In the genomic region with DNA sequence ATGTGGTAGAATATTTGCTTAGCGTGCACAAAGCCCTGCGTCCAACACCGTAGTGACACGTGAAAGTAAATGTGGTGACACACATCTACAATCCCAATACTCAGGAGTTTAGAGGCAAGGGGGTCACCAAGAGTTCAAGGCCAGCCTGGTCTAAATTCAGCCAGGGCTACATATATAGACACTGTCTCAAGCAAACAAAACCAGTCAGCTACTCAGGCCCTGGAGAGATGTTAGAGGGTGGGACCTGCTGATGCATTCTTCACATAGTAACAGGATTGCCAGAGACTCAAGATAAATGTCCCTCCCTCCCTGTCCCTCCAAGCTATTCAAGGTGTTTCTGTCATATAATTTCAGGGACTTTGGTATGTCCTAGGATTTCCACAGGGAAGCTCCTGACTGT, we compare ENCODE assay signal across 20 mouse cellular contexts. TPM values are rescaled to one million over a fixed set of nuclear protein-coding genes. Genes with fewer than 3 reads are reported as not detected.
DNase-seq lines count a peak whose midpoint lies in the region.
"Had no signal": no experiment of that assay in that cellular context is flagged by ENCODE, and none has a peak within 500 bp of the region (broad histone marks: within the 10 kb centered on the region; RNA-seq: fewer than 3 reads in every experiment).

No protein-coding gene starts in this region.

- H3K27me3 ChIP-seq in heart, embryonic 10.5 days (ENCODE audit: insufficient read depth, poor library complexity, severe bottlenecking): no peaks in the 10 kb centered on the region; the same call in 1 of the 2 replicates
- H3K27me3 ChIP-seq: CH12.LX; forebrain, embryonic 13.5 days; forebrain, embryonic 15.5 days had no signal

- no peaks in the 10 kb centered on the region for H3K9me3 ChIP-seq in heart, embryonic 10.5 days
- H3K9me3 ChIP-seq: embryonic facial prominence, embryonic 10.5 days; embryonic facial prominence, embryonic 12.5 days; forebrain, embryonic 13.5 days; forebrain, embryonic 15.5 days had no signal

- WGBS in heart, embryonic 10.5 days: 64% methylated on average over 4 of the region's 4 CpGs

- intact Hi-C loops in heart, postnatal 36 days (cut with DNase I): no loop called here

- H3K27ac ChIP-seq in heart, embryonic 10.5 days: peak overlapping the region; percentile 6; the same call in 1 of the 2 replicates
- H3K27ac ChIP-seq: embryonic facial prominence, embryonic 10.5 days; embryonic facial prominence, embryonic 12.5 days; forebrain, embryonic 13.5 days; forebrain, embryonic 15.5 days had no signal

- DNase-seq in heart, embryonic 10.5 days (ENCODE audit: low spot score): no peak
- DNase-seq in heart, postnatal 36 days: no peak
- DNase-seq in ES-CJ7 (ENCODE audit: low read depth, low spot score) (peak; percentile 40), ZHBTc4 (ENCODE audit: low read depth, low spot score) (peak; percentile 60)
- no peak for DNase-seq in cerebellum, postnatal 14 days
- DNase-seq: adrenal gland, adult 2 months; adrenal gland, postnatal 10 days; adrenal gland, postnatal 25 days; B cell, adult 2 months; cerebellum, adult 11 months; cerebellum, adult 18-20 months; cerebellum, adult 8-10 months; cerebellum, adult 9-11 months; cerebellum, postnatal 25 days; forebrain, postnatal 0 days had no signal

- no peaks in the 10 kb centered on the region for H3K36me3 ChIP-seq in heart, embryonic 10.5 days
- H3K36me3 ChIP-seq: embryonic facial prominence, embryonic 10.5 days; embryonic facial prominence, embryonic 12.5 days; forebrain, embryonic 15.5 days had no signal

- peaks cover 44% of the 10 kb centered on the region for H3K4me1 ChIP-seq in heart, embryonic 10.5 days

- H3K4me3 ChIP-seq in heart, embryonic 10.5 days: no peak overlapping the region
- H3K4me3 ChIP-seq: embryonic facial prominence, embryonic 10.5 days; embryonic facial prominence, embryonic 12.5 days; forebrain, embryonic 13.5 days; forebrain, embryonic 15.5 days had no signal

RNA-seq across cellular contexts. Expression of a gene that starts 10.7 kb away (rescaled TPM):
- 12.1 and 14.8 TPM in 2 replicates for polyA plus RNA-seq in heart, embryonic 10.5 days (2016; fragmentation: Nextera tagmentation; extraction: Ambion mirVana)
- total RNA-seq in heart, postnatal 36 days (2021): 100 to 1,000 TPM; 135 to 142 TPM

Comparison
In these comparisons a context has a peak if more than half of its experiments do, and no peak if none do; other contexts are left out.
1. DNase-seq: peak in ES-CJ7 (single experiment) and ZHBTc4 (single experiment); none in heart, embryonic 10.5 days (single experiment), heart, postnatal 36 days (0 of 2) and cerebellum, postnatal 14 days (0 of 2).